Mouse (Mus musculus): Measurements from ENCODE around the gene Tars. TPM values are rescaled to one million over a fixed set of nuclear protein-coding genes. Genes with fewer than 3 reads are reported as not detected.
A peak's percentile ranks its signal among the peaks of the same experiment; 100 is the strongest.

The Tars gene
- total and polyA plus RNA-seq, 2 experiments from 2014 or later: 29.2 to 33.1 TPM

DNA sequence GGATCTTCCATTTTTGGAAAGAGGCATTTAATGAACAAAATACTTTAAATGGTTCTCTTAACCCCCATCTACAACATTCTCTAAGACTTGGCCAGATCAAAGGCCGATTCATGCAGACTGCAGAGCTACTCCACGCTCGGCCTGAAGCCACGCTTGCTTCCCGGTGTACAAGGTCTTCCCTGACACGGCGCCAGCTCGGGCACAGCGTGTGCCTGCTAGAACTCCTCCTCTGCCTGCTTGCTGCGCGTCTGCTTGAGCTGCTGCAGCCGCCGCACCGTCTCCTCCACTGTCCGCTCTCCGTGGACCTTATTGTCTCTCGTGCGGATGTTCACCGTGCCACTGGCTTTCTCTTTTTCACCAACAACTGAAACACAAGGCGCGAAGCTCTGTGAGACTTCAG, 15.7 kb downstream of the Tars start:
- H3K4me2 ChIP-seq (ENCODE audit: low read depth, low read length): no peak overlapping the region
- no peak for TF ChIP-seq CTCF (IDR thresholded peaks at IDR 0.05; ENCODE audit: low read depth)
- no peak overlapping the region for H3K27ac ChIP-seq
- DNase-seq (ENCODE audit: low spot score): no peak
- WGBS: 92% methylated on average over 21 of the region's 21 CpGs
- H3K4me3 ChIP-seq (ENCODE audit: low read length): no peak overlapping the region
- H3K9me3 ChIP-seq (ENCODE audit: low read length): no peaks in the 10 kb centered on the region
- ATAC-seq: no peak
- H3K9ac ChIP-seq (replicated peaks; ENCODE audit: low read length): no peak overlapping the region
- peaks cover 49% of the 10 kb centered on the region for H3K36me3 ChIP-seq (ENCODE audit: insufficient read depth, low read length)
- H3K4me1 ChIP-seq (ENCODE audit: insufficient read depth, low read length): no peaks in the 10 kb centered on the region
- H3K27me3 ChIP-seq (ENCODE audit: insufficient read depth, low read length): no peaks in the 10 kb centered on the region

DNA sequence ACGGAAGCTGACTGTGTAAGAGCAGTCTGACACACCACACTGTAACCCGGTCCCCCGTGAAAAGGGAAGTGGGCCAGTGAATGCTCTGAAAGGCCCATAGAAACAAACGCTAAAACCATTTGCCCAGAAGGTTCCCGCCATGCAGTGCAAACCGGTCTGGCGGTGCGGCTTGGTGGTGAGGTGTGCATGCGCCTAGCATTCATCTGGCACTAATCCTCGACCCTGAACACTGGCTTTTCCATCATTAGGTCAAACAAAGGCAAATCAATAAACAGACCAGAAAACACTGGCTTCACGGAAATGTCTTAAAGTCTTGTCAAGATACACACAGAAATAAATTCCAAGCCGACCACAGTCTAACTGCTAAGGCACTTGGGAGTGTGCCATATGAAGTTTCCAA, 16.9 kb downstream of the Tars start:
- Histone ChIP-seq H3K36me3 (ENCODE audit: insufficient read depth, low read length) (peaks cover 39% of the 10 kb centered on the region), H3K27ac (no peak overlapping the region), H3K4me3 (ENCODE audit: low read length) (no peak overlapping the region), H3K27me3 (ENCODE audit: insufficient read depth, low read length) (no peaks in the 10 kb centered on the region), H3K4me2 (ENCODE audit: low read depth, low read length) (no peak overlapping the region), H3K9me3 (ENCODE audit: low read length) (no peaks in the 10 kb centered on the region), H3K4me1 (ENCODE audit: insufficient read depth, low read length) (no peaks in the 10 kb centered on the region), H3K9ac (replicated peaks; ENCODE audit: low read length) (no peak overlapping the region)
- WGBS: 87% methylated on average over 12 of the region's 12 CpGs
- DNase-seq (ENCODE audit: low spot score) (no peak), ATAC-seq (no peak)
- no peak for TF ChIP-seq CTCF (IDR thresholded peaks at IDR 0.05; ENCODE audit: low read depth)

DNA sequence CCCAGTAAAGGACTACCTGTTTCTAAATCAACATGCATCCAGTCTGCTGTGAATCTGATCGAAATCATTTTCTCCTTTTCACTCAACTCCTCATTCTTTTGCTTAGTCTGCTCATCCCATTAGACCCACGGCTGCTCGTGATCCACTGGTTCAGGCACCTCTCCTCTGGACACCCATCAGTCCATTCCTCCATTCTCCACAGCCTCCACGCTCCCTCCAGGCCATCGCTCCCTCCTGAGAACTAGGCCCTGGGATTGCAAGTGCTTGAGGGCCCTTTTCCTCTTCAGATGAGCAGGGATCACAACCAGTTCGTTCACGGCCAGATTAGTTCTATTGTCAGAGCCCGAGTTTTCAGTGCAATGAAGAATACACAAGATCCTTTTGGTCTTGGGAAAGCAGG, 18.8 kb downstream of the Tars start:
- no peak for TF ChIP-seq CTCF (IDR thresholded peaks at IDR 0.05; ENCODE audit: low read depth)
- Histone ChIP-seq H3K36me3 (ENCODE audit: insufficient read depth, low read length) (peaks cover 20% of the 10 kb centered on the region), H3K9ac (replicated peaks; ENCODE audit: low read length) (no peak overlapping the region), H3K4me1 (ENCODE audit: insufficient read depth, low read length) (no peaks in the 10 kb centered on the region), H3K27ac (no peak overlapping the region), H3K4me2 (ENCODE audit: low read depth, low read length) (no peak overlapping the region), H3K9me3 (ENCODE audit: low read length) (no peaks in the 10 kb centered on the region), H3K27me3 (ENCODE audit: insufficient read depth, low read length) (no peaks in the 10 kb centered on the region), H3K4me3 (ENCODE audit: low read length) (no peak overlapping the region)
- DNase-seq (ENCODE audit: low spot score) (no peak), ATAC-seq (no peak)
- WGBS: 84% methylated on average over 8 of the region's 8 CpGs

DNA sequence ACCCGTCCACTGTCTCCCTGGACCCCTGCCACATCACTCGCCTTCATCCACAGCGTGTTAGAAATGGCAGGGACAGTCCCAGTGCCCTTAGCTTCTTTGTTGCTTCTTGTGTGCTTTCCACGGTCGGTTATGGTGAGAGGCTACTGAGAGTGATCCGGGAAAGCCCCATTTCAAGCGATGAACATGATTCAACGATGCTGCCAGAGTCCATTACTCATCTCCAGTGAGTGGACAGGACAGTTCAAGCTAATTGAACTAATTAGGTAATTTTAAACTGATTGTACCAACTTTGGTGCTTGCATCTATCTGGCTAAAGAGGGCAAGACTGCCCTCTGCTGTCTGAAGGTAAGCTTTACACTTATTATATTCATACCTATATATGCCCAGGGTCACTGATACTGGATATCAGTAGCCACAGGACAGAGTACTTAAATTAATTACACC, 19.4 kb downstream of the Tars start:
- peak; percentile 84 for DNase-seq (ENCODE audit: low spot score)
- H3K36me3 ChIP-seq (ENCODE audit: insufficient read depth, low read length): peaks cover 15% of the 10 kb centered on the region; the same call in 1 of the 2 replicates
- H3K9me3 ChIP-seq (ENCODE audit: low read length): no peaks in the 10 kb centered on the region
- no peaks in the 10 kb centered on the region for H3K4me1 ChIP-seq (ENCODE audit: insufficient read depth, low read length)
- peak; percentile 85 for TF ChIP-seq CTCF (IDR thresholded peaks at IDR 0.05; ENCODE audit: low read depth)
- H3K9ac ChIP-seq (replicated peaks; ENCODE audit: low read length): no peak overlapping the region
- ATAC-seq: peak; percentile 81
- no peak overlapping the region for H3K4me3 ChIP-seq (ENCODE audit: low read length)
- 29% methylated on average over 8 of the region's 8 CpGs for WGBS
- H3K27ac ChIP-seq: no peak overlapping the region
- peak overlapping the region; percentile 30; the same call in 1 of the 2 replicates for H3K4me2 ChIP-seq (ENCODE audit: low read depth, low read length)
- no peaks in the 10 kb centered on the region for H3K27me3 ChIP-seq (ENCODE audit: insufficient read depth, low read length)

DNA sequence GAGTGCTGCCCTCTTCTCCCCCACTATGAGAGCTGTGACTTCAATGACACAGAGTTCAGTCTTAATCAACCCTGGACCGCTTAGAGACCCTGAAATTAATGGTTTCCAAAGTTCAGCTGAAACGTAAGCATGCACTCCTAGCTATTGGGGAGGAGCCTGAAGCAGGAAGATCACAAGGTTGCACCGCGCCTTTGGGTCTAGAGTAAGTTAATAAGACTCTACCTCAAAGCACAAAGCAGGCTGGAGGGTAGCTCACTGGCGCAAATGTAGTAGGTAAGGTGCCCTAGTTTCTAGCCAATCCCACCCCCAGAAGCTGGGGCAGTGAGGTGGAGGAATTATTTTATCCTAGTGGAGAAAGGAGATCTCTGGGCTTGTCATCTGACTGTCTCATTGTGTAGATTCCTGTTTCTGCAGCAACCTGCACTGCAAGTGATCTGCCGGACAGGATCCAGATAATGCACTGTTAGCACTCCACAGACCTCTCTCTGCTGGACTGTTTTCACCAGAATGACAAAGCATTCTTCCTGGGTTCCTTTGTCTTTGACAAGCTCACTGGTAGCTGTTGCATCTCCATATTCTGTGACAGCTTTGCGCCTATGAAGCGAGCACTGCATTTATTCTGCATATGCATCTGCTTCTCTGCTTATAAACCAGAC, 19.9 kb downstream of the Tars start:
- no peak for TF ChIP-seq CTCF (IDR thresholded peaks at IDR 0.05; ENCODE audit: low read depth)
- Histone ChIP-seq H3K4me3 (ENCODE audit: low read length) (no peak overlapping the region), H3K4me1 (ENCODE audit: insufficient read depth, low read length) (no peaks in the 10 kb centered on the region), H3K9me3 (ENCODE audit: low read length) (no peaks in the 10 kb centered on the region), H3K9ac (replicated peaks; ENCODE audit: low read length) (no peak overlapping the region), H3K27me3 (ENCODE audit: insufficient read depth, low read length) (no peaks in the 10 kb centered on the region), H3K27ac (no peak overlapping the region), H3K4me2 (ENCODE audit: low read depth, low read length) (peak overlapping the region; percentile 30; the same call in 1 of the 2 replicates), H3K36me3 (ENCODE audit: insufficient read depth, low read length) (peaks cover 10% of the 10 kb centered on the region; the same call in 1 of the 2 replicates)
- 83% methylated on average over 8 of the region's 8 CpGs for WGBS
- no peak for DNase-seq (ENCODE audit: low spot score)
- no peak; the same call in 1 of the 2 replicates for ATAC-seq

DNA sequence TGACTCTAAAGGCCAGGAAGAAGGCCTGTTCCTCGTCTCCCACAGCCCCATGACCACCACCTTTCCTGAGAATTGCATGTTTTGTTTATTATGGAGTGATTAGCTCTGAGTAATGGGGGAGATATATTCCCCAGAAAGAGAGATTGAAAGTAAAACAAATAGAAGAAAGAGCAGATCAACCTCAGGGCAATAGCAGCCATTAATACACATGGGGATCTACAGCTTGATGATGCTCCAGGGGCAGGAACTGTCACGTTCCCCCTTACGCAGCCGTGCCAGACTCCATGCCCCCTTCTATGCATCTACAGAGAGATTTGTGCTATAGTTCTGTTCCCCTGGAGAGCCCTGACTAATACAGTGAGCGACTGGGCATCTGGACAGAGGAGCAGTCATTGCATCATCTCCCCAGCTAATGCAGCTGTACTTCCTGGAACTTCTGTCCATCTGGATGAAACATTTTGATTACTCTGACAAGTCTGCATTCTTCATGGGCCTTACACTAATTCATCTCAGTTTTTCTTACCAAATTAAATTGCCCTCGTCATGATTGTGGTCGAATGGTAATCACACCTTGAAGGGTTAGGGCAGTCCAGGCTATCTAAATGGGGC, 28.9 kb downstream of the Tars start:
- no peak overlapping the region for H3K27ac ChIP-seq
- ATAC-seq (no peak), DNase-seq (ENCODE audit: low spot score) (no peak)
- 88% methylated on average over 7 of the region's 7 CpGs for WGBS
- no peaks in the 10 kb centered on the region for H3K4me1 ChIP-seq (ENCODE audit: insufficient read depth, low read length)
- H3K27me3 ChIP-seq (ENCODE audit: insufficient read depth, low read length): no peaks in the 10 kb centered on the region
- no peak for TF ChIP-seq CTCF (IDR thresholded peaks at IDR 0.05; ENCODE audit: low read depth)
- no peak overlapping the region for H3K4me3 ChIP-seq (ENCODE audit: low read length)
- H3K9me3 ChIP-seq (ENCODE audit: low read length): no peaks in the 10 kb centered on the region
- no peak overlapping the region for H3K9ac ChIP-seq (replicated peaks; ENCODE audit: low read length)
- H3K4me2 ChIP-seq (ENCODE audit: low read depth, low read length): no peak overlapping the region
- H3K36me3 ChIP-seq (ENCODE audit: insufficient read depth, low read length): no peaks in the 10 kb centered on the region

DNA sequence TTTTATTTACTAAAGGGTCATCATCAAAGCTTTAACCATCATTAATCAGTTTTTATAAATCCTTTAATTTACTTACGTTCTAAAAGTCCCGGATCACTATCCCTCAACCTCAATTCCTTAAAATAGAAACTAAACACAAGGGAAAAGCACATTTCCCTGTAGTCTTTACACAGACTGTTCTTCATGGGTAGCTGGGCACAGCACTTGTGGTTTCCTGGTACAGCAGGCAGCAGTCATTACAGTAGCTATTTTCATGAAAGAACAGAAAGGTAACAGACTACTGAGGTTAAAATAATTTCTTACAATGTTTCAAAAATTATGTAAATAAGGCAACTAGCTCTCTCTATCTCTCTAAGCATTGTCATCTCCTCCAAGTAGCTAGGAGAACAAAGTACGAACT, 29.9 kb downstream of the Tars start:
- no peak overlapping the region for H3K4me2 ChIP-seq (ENCODE audit: low read depth, low read length)
- H3K27ac ChIP-seq: no peak overlapping the region
- 80% methylated on average over 3 of the region's 3 CpGs for WGBS
- no peaks in the 10 kb centered on the region for H3K4me1 ChIP-seq (ENCODE audit: insufficient read depth, low read length)
- H3K9ac ChIP-seq (replicated peaks; ENCODE audit: low read length): no peak overlapping the region
- DNase-seq (ENCODE audit: low spot score) (no peak), ATAC-seq (no peak)
- H3K9me3 ChIP-seq (ENCODE audit: low read length): no peaks in the 10 kb centered on the region
- no peak overlapping the region for H3K4me3 ChIP-seq (ENCODE audit: low read length)
- no peaks in the 10 kb centered on the region for H3K27me3 ChIP-seq (ENCODE audit: insufficient read depth, low read length)
- H3K36me3 ChIP-seq (ENCODE audit: insufficient read depth, low read length): no peaks in the 10 kb centered on the region
- TF ChIP-seq CTCF (IDR thresholded peaks at IDR 0.05; ENCODE audit: low read depth): no peak

Measured in hindbrain, postnatal 0 days (tissue).